Mouse (Mus musculus) MN1 (cell line): ENCODE data around the gene Zfp664.

ENCODE experiments used
- DNase-seq: peaks from one replicate; pipeline ENCODE4 v3.0.0-alpha.2; 2016; ENCODE audit warnings: low spot score

Zfp664 gene

GRCm38 (mm10) chr5:124922356-124923352 lies 60.2 kb downstream of the Zfp664 start:
- DNase-seq: peak; percentile 51

- no peak for DNase-seq
These were observed 67.0 kb downstream of the Zfp664 start for GRCm38 (mm10) chr5:124929425-124930054.

- DNase-seq: peak; percentile 46
These were observed 67.6 kb downstream of the Zfp664 start for GRCm38 (mm10) chr5:124930055-124930439.

GRCm38 (mm10) chr5:124930603-124931002 lies 68.1 kb downstream of the Zfp664 start:
- no peak for DNase-seq

- no peak for DNase-seq
These were observed 68.6 kb downstream of the Zfp664 start for GRCm38 (mm10) chr5:124931076-124931475.

- no peak for DNase-seq
These were observed 72.1 kb downstream of the Zfp664 start for GRCm38 (mm10) chr5:124934558-124934957.

GRCm38 (mm10) chr5:124943181-124943792 lies 80.8 kb downstream of the Zfp664 start:
- no peak for DNase-seq

- DNase-seq: peak; percentile 25
These were observed 81.4 kb downstream of the Zfp664 start for GRCm38 (mm10) chr5:124943793-124944383.

GRCm38 (mm10) chr5:124944384-124944783 lies 81.9 kb downstream of the Zfp664 start:
- DNase-seq: no peak

GRCm38 (mm10) chr5:124945046-124945445 lies 82.6 kb downstream of the Zfp664 start:
- no peak for DNase-seq

- no peak for DNase-seq
These were observed 88.3 kb downstream of the Zfp664 start for GRCm38 (mm10) chr5:124950623-124951278.

- no peak for DNase-seq
These were observed 88.8 kb downstream of the Zfp664 start for GRCm38 (mm10) chr5:124951333-124951732.
